23 mouse cellular contexts compared by ENCODE assay signal in genomic region chr2:77251736-77252135, GRCm38 (mm10). TPM values are rescaled to one million over a fixed set of nuclear protein-coding genes. Genes with fewer than 3 reads are reported as not detected.
DNase-seq lines count a peak whose midpoint lies in the region; ATAC-seq lines count a peak whose summit lies in the region.
"Had no signal": no experiment of that assay in that cellular context is flagged by ENCODE, and none has a peak within 500 bp of the region (broad histone marks: within the 10 kb centered on the region; RNA-seq: fewer than 3 reads in every experiment).

No protein-coding gene starts in this region.

- no peak for ATAC-seq in cerebellum, adult (ENCODE audit: insufficient number of reproducible peaks, low FRiP score, low TSS enrichment)
- ATAC-seq: activated CD4-positive, CD25-positive, alpha-beta regulatory T cell, adult 4 months; CD4-positive, CD25-positive, alpha-beta regulatory T cell, adult 4 months; Patski had no signal

- intact Hi-C loops in heart, postnatal 36 days (cut with DNase I) = no loop called here

- DNase-seq in cerebellum, adult 18-20 months = peak; percentile 33 to 36
- no peak for DNase-seq in cerebellum, postnatal 36 days
- DNase-seq in cerebellum, adult 9-10 months = peak; percentile 58
- DNase-seq in heart, adult 11 months = peak; percentile 14
- DNase-seq in heart, postnatal 36 days = no peak
- DNase-seq in brain, adult 2 months (ENCODE audit: low read depth, low spot score) = peak; percentile 24
- no peak for DNase-seq in spleen, postnatal 14 days (ENCODE audit: low spot score in 2 of 2)
- DNase-seq: adrenal gland, adult 2 months; adrenal gland, adult 8-10 months; adrenal gland, postnatal 10 days; adrenal gland, postnatal 14 days; adrenal gland, postnatal 25 days; adrenal gland, postnatal 36 days; B cell, adult 2 months; cerebellum, adult 11 months; cerebellum, adult 11-12 months; cerebellum, adult 8-10 months had no signal

RNA-seq across cellular contexts. Expression of gene Sestd1, which starts 28.7 kb away (rescaled TPM):
- 10 to 100 TPM; 20.8 to 22.4 TPM for total RNA-seq in heart, postnatal 36 days (2021)
- total RNA-seq: CH12.LX, MEL had no signal

Comparison
In these comparisons a context has a peak if more than half of its experiments do, and no peak if none do; other contexts are left out.
1. DNase-seq: peak in cerebellum, adult 18-20 months (2 of 2), cerebellum, adult 9-10 months (single experiment), heart, adult 11 months (single experiment) and brain, adult 2 months (single experiment); none in cerebellum, postnatal 36 days (0 of 2), heart, postnatal 36 days (0 of 2) and spleen, postnatal 14 days (0 of 2).